Mouse (Mus musculus): ENCODE measurements around the gene Foxm1. TPM values are rescaled to one million over a fixed set of nuclear protein-coding genes. Genes with fewer than 3 reads are reported as not detected.

The Foxm1 gene
- total RNA-seq (2014; rRNA removed) (3.5 and 7.3 TPM in 2 replicates), polyA plus RNA-seq (2015; fragmentation: Nextera tagmentation; extraction: Ambion mirVana) (3.9 and 4.0 TPM in 2 replicates)

DNA sequence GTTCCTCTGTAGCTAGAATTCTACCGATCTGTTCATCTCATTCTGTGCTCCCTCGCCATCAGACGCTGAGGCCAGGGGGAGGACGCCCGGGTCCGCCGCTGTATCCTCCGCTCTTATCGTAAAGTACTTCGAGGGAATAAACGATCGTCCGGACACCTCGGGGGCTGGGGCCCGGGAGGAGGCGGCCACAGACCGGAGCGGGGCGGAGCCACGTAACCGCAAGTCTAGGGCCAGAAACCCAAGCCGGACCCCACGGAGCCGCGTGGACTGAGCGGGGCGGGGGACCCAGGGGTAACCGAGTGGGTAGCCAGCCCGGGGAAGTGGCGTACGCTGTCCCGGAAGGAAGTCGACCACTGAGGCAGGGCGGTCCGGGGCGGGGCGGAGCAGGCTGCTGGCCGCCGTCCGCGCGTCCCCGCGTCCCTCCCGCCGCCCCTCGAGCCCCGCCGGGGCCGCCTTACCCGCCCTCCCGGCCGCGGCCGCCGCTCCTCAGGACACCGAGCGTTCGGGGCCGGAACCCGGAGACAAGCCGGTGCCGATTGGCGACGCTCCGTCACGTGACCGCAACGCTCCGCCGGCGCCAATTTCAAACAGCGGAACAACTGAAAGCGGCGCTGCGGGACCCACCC is at the start of gene Foxm1, which contains the start of gene Rhno1:
TSS of gene Foxm1 (plus strand) at position 587 of the 626 bp plus-strand sequence.
TSS of gene Rhno1 (minus strand) at position 531 of the 626 bp plus-strand sequence.
- no peak for TF ChIP-seq CTCF (IDR thresholded peaks at IDR 0.05; ENCODE audit: low read depth)
- 1% methylated on average over 57 of the region's 76 CpGs for WGBS
- Histone ChIP-seq H3K4me3 (ENCODE audit: low read depth, low read length) (peak within 1 kb of the TSS; percentile 78), H3K27me3 (ENCODE audit: insufficient read depth, low read length) (no peaks in the 10 kb centered on the region), H3K4me1 (ENCODE audit: insufficient read depth) (peaks cover 12% of the 10 kb centered on the region), H3K27ac (ENCODE audit: low read depth, low read length) (peak within 1 kb of the TSS; percentile 88), H3K9me3 (ENCODE audit: low read length) (no peaks in the 10 kb centered on the region), H3K36me3 (ENCODE audit: insufficient read depth) (peaks cover 9% of the 10 kb centered on the region), H3K9ac (peak within 1 kb of the TSS; percentile 76), H3K4me2 (ENCODE audit: low read depth) (peak within 1 kb of the TSS; percentile 100)
- ATAC-seq = peak; percentile 87
- DNase-seq = peak; percentile 89

DNA sequence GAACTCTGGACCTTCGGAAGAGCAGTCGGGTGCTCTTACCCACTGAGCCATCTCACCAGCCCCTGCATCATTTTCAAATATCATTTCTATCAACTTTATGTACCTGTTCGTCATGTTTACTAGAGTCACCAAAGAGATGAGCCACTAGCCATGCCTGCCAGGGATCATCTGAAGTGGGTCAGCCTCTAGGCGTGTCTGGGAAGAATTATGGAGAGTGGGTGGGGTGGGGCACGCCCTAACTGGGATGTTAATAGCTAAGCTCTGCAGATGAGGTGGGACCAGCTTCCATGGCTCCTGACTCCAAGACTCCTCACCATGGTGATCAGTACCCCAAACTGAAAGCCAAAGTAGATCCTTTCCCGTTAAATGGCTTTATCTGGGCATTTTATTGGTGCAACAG is 48.0 kb upstream of the Foxm1 start:
- no peaks in the 10 kb centered on the region for H3K9me3 ChIP-seq (ENCODE audit: low read length)
- H3K4me2 ChIP-seq (ENCODE audit: low read depth) = no peak overlapping the region
- H3K4me3 ChIP-seq (ENCODE audit: low read depth, low read length) = no peak overlapping the region
- DNase-seq (no peak), ATAC-seq (no peak)
- H3K9ac ChIP-seq = no peak overlapping the region
- 87% methylated on average over 6 of the region's 6 CpGs for WGBS
- H3K27ac ChIP-seq (ENCODE audit: low read depth, low read length) = no peak overlapping the region
- H3K36me3 ChIP-seq (ENCODE audit: insufficient read depth) = no peaks in the 10 kb centered on the region
- no peaks in the 10 kb centered on the region for H3K4me1 ChIP-seq (ENCODE audit: insufficient read depth)
- no peaks in the 10 kb centered on the region for H3K27me3 ChIP-seq (ENCODE audit: insufficient read depth, low read length)
- TF ChIP-seq CTCF (IDR thresholded peaks at IDR 0.05; ENCODE audit: low read depth) = no peak

- TF ChIP-seq CTCF (IDR thresholded peaks at IDR 0.05; ENCODE audit: low read depth) = no peak
- Histone ChIP-seq H3K27me3 (ENCODE audit: insufficient read depth, low read length) (no peaks in the 10 kb centered on the region), H3K9ac (no peak overlapping the region), H3K4me3 (ENCODE audit: low read depth, low read length) (no peak overlapping the region), H3K9me3 (ENCODE audit: low read length) (no peaks in the 10 kb centered on the region), H3K4me2 (ENCODE audit: low read depth) (no peak overlapping the region), H3K36me3 (ENCODE audit: insufficient read depth) (no peaks in the 10 kb centered on the region), H3K4me1 (ENCODE audit: insufficient read depth) (no peaks in the 10 kb centered on the region), H3K27ac (ENCODE audit: low read depth, low read length) (no peak overlapping the region)
- no peak for DNase-seq
- WGBS = 78% methylated on average over 8 of the region's 8 CpGs
- ATAC-seq = no peak
Observed at GRCm38 (mm10) chr6:128315597-128315996, 47.2 kb upstream of the Foxm1 start.

- H3K4me3 ChIP-seq (ENCODE audit: low read depth, low read length) = no peak overlapping the region
- H3K36me3 ChIP-seq (ENCODE audit: insufficient read depth) = peaks cover 18% of the 10 kb centered on the region
- peak; percentile 66 for ATAC-seq
- peak; percentile 87 for DNase-seq
- no peak overlapping the region for H3K4me2 ChIP-seq (ENCODE audit: low read depth)
- no peaks in the 10 kb centered on the region for H3K9me3 ChIP-seq (ENCODE audit: low read length)
- 5% methylated on average over 4 of the region's 4 CpGs for WGBS
- H3K27ac ChIP-seq (ENCODE audit: low read depth, low read length) = no peak overlapping the region
- H3K9ac ChIP-seq = no peak overlapping the region
- H3K27me3 ChIP-seq (ENCODE audit: insufficient read depth, low read length) = no peaks in the 10 kb centered on the region
- TF ChIP-seq CTCF (IDR thresholded peaks at IDR 0.05; ENCODE audit: low read depth) = peak; percentile 81
- H3K4me1 ChIP-seq (ENCODE audit: insufficient read depth) = no peaks in the 10 kb centered on the region
Observed at GRCm38 (mm10) chr6:128318317-128318716, 44.5 kb upstream of the Foxm1 start.

- WGBS = 24% methylated on average over 12 of the region's 12 CpGs
- Histone ChIP-seq H3K27ac (ENCODE audit: low read depth, low read length) (no peak overlapping the region), H3K4me3 (ENCODE audit: low read depth, low read length) (0 out of 2 replicates have a peak overlapping the region, but pooled peaks have one; percentile 7), H3K9ac (no peak overlapping the region), H3K4me2 (ENCODE audit: low read depth) (no peak overlapping the region), H3K9me3 (ENCODE audit: low read length) (no peaks in the 10 kb centered on the region), H3K36me3 (ENCODE audit: insufficient read depth) (peaks cover 42% of the 10 kb centered on the region), H3K4me1 (ENCODE audit: insufficient read depth) (peaks cover 2% of the 10 kb centered on the region; the same call in 1 of the 2 replicates), H3K27me3 (ENCODE audit: insufficient read depth, low read length) (no peaks in the 10 kb centered on the region)
- peak; percentile 77 for TF ChIP-seq CTCF (IDR thresholded peaks at IDR 0.05; ENCODE audit: low read depth)
- ATAC-seq = peak; percentile 93
- DNase-seq = peak; percentile 88
Observed at GRCm38 (mm10) chr6:128334397-128335124, 28.2 kb upstream of the Foxm1 start.

GRCm38 (mm10) chr6:128337467-128337866 is 25.3 kb upstream of the Foxm1 start:
- no peak for TF ChIP-seq CTCF (IDR thresholded peaks at IDR 0.05; ENCODE audit: low read depth)
- Histone ChIP-seq H3K4me2 (ENCODE audit: low read depth) (no peak overlapping the region), H3K9me3 (ENCODE audit: low read length) (no peaks in the 10 kb centered on the region), H3K4me1 (ENCODE audit: insufficient read depth) (peaks cover 4% of the 10 kb centered on the region; the same call in 1 of the 2 replicates), H3K27me3 (ENCODE audit: insufficient read depth, low read length) (no peaks in the 10 kb centered on the region), H3K9ac (no peak overlapping the region), H3K36me3 (ENCODE audit: insufficient read depth) (peaks cover 30% of the 10 kb centered on the region), H3K4me3 (ENCODE audit: low read depth, low read length) (no peak overlapping the region), H3K27ac (ENCODE audit: low read depth, low read length) (no peak overlapping the region)
- ATAC-seq = no peak
- WGBS = 70% methylated on average over 7 of the region's 7 CpGs
- no peak for DNase-seq

DNA sequence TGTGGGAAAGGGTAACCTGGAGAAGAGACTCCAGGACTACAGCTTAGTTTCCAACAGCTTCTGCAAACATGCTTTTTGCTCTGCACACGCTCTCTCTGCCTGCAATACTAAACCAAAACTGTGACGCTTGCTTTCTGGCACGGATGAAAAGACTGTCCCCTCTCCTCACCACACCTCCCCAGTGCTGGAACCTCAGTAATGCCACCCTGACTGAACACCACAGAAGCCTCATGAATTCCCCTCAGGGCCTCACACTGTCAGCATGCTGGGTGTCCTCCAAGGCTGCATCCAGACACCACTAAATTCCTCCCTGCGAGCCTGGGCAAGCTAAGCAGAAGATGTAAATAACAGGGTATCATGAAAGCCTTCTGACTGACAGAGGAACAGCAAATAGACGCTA is 23.9 kb upstream of the Foxm1 start:
- no peak for TF ChIP-seq CTCF (IDR thresholded peaks at IDR 0.05; ENCODE audit: low read depth)
- Histone ChIP-seq H3K27ac (ENCODE audit: low read depth, low read length) (no peak overlapping the region), H3K4me1 (ENCODE audit: insufficient read depth) (peaks cover 4% of the 10 kb centered on the region; the same call in 1 of the 2 replicates), H3K4me2 (ENCODE audit: low read depth) (no peak overlapping the region), H3K36me3 (ENCODE audit: insufficient read depth) (peaks cover 21% of the 10 kb centered on the region), H3K9ac (no peak overlapping the region), H3K27me3 (ENCODE audit: insufficient read depth, low read length) (no peaks in the 10 kb centered on the region), H3K9me3 (ENCODE audit: low read length) (no peaks in the 10 kb centered on the region), H3K4me3 (ENCODE audit: low read depth, low read length) (no peak overlapping the region)
- ATAC-seq (peak; percentile 28; the same call in 1 of the 2 replicates), DNase-seq (no peak)
- WGBS = 33% methylated on average over 5 of the region's 5 CpGs

Data from forebrain, postnatal 0 days (tissue).